Mouse (Mus musculus): ENCODE data around the gene Mrps25. TPM values are rescaled to one million over a fixed set of nuclear protein-coding genes. Genes with fewer than 3 reads are reported as not detected.

The Mrps25 gene
- polyA plus RNA-seq, 2 experiments from 2014 or later: 48.7 to 58.2 TPM

DNA sequence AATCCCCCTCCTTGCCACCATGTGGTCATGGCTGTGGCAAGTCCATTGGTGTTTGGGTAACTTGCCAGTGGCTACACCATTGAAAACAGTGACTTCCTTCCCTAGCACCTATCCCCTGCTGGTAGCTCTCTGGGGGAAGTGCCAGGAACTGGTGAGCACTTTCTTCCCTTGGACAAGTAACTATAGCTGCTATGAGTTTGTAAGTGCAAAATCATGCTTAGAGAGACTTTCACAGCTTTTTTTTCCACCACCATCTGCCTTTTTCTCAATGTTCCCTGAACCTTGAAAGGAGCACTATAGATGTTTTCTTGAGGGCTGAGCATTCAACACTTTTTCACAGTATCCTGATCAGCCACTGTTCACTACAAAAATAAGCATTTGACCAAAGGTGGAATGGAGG lies 59.3 kb downstream of the Mrps25 start:
- no peak for ATAC-seq

Other genes starting within 250 kb of the Mrps25 start
- gene Fgd5, start 205.2 kb downstream of the Mrps25 start, polyA plus RNA-seq (2017; shearing (Covaris generic)): under 1 TPM in 1 of 2 experiments, not detected in 1; 0.08 TPM
- 10 to 100 TPM; 75.5 to 86.4 TPM for gene Nr2c2, start 92.6 kb downstream of the Mrps25 start, polyA plus RNA-seq (2017; shearing (Covaris generic))
- 10 to 100 TPM; 13.7 to 26.3 TPM for gene Rbsn, start 30.9 kb upstream of the Mrps25 start, polyA plus RNA-seq (2017; shearing (Covaris generic))
- gene Trh, start 60.6 kb upstream of the Mrps25 start, polyA plus RNA-seq (2017; shearing (Covaris generic)): not detected

Data from CD4-positive, CD25-positive, alpha-beta regulatory T cell, adult 4 months (primary cell).